Mouse (Mus musculus): Measurements from ENCODE around the gene St6galnac3.

GRCm38 (mm10) chr3:153593978-153594377, 131.0 kb downstream of the St6galnac3 start:
- TF ChIP-seq CTCF (IDR thresholded peaks at IDR 0.05; ENCODE audit: insufficient read depth, low read length) (no peak), POLR2A (IDR thresholded peaks at IDR 0.05; ENCODE audit: borderline replicate concordance, extremely low read depth, low read depth, low read length) (no peak)

Measured in lung, adult 2 months (tissue).